Mouse (Mus musculus): ENCODE results near the gene Ugp2. TPM values are rescaled to one million over a fixed set of nuclear protein-coding genes. Genes with fewer than 3 reads are reported as not detected.

The Ugp2 gene
- polyA plus RNA-seq, 1 experiment from 2014 or later: 59.8 TPM

- ATAC-seq (ENCODE audit: low FRiP score, low TSS enrichment) (no peak), DNase-seq (no peak)
- no peak overlapping the region for H3K9ac ChIP-seq (replicated peaks; ENCODE audit: low read length)
- H3K27me3 ChIP-seq (ENCODE audit: control insufficient read depth, insufficient read depth, low read length): no peaks in the 10 kb centered on the region
- H3K36me3 ChIP-seq (ENCODE audit: control insufficient read depth, insufficient read depth, low read length): peaks cover 35% of the 10 kb centered on the region
- WGBS: 97% methylated on average over 5 of the region's 5 CpGs
- H3K4me1 ChIP-seq (ENCODE audit: control insufficient read depth, insufficient read depth, low read length): no peaks in the 10 kb centered on the region
- H3K9me3 ChIP-seq (ENCODE audit: control insufficient read depth, low read length): no peaks in the 10 kb centered on the region
- no peak overlapping the region for H3K4me2 ChIP-seq (ENCODE audit: low read length)
- no peak overlapping the region for H3K4me3 ChIP-seq (replicated peaks; ENCODE audit: low read depth, low read length)
- H3K27ac ChIP-seq (replicated peaks; ENCODE audit: low read depth, low read length): no peak overlapping the region
These were observed 45.2 kb downstream of the Ugp2 start for GRCm38 (mm10) chr11:21325781-21326180.

- Histone ChIP-seq H3K27me3 (ENCODE audit: control insufficient read depth, insufficient read depth, low read length) (no peaks in the 10 kb centered on the region), H3K4me3 (replicated peaks; ENCODE audit: low read depth, low read length) (no peak overlapping the region), H3K27ac (replicated peaks; ENCODE audit: low read depth, low read length) (no peak overlapping the region), H3K4me1 (ENCODE audit: control insufficient read depth, insufficient read depth, low read length) (no peaks in the 10 kb centered on the region), H3K9me3 (ENCODE audit: control insufficient read depth, low read length) (no peaks in the 10 kb centered on the region), H3K9ac (replicated peaks; ENCODE audit: low read length) (no peak overlapping the region), H3K36me3 (ENCODE audit: control insufficient read depth, insufficient read depth, low read length) (peaks cover 29% of the 10 kb centered on the region), H3K4me2 (ENCODE audit: low read length) (no peak overlapping the region)
- DNase-seq (no peak), ATAC-seq (ENCODE audit: low FRiP score, low TSS enrichment) (no peak)
- 80% methylated on average over 3 of the region's 3 CpGs for WGBS
These were observed 48.7 kb downstream of the Ugp2 start for GRCm38 (mm10) chr11:21322349-21322748.

- WGBS: 91% methylated on average over 3 of the region's 3 CpGs
These were observed 49.4 kb downstream of the Ugp2 start for GRCm38 (mm10) chr11:21321577-21321976.

GRCm38 (mm10) chr11:21313922-21314657 is 56.9 kb downstream of the Ugp2 start:
- H3K4me3 ChIP-seq (replicated peaks; ENCODE audit: low read depth, low read length): no peak overlapping the region
- no peak overlapping the region for H3K4me2 ChIP-seq (ENCODE audit: low read length)
- H3K27ac ChIP-seq (replicated peaks; ENCODE audit: low read depth, low read length): no peak overlapping the region
- no peak for ATAC-seq (ENCODE audit: low FRiP score, low TSS enrichment)
- no peaks in the 10 kb centered on the region for H3K9me3 ChIP-seq (ENCODE audit: control insufficient read depth, low read length)
- WGBS: 92% methylated on average over 9 of the region's 9 CpGs
- H3K4me1 ChIP-seq (ENCODE audit: control insufficient read depth, insufficient read depth, low read length): no peaks in the 10 kb centered on the region
- H3K27me3 ChIP-seq (ENCODE audit: control insufficient read depth, insufficient read depth, low read length): no peaks in the 10 kb centered on the region
- H3K9ac ChIP-seq (replicated peaks; ENCODE audit: low read length): no peak overlapping the region
- peaks cover 48% of the 10 kb centered on the region for H3K36me3 ChIP-seq (ENCODE audit: control insufficient read depth, insufficient read depth, low read length)
- no peak for DNase-seq

More at GRCm38 (mm10) chr11:21321577-21321976, 49.4 kb downstream of the Ugp2 start:
- H3K9ac ChIP-seq (replicated peaks; ENCODE audit: low read length): no peak overlapping the region
- no peak overlapping the region for H3K4me3 ChIP-seq (replicated peaks; ENCODE audit: low read depth, low read length)
- peaks cover 29% of the 10 kb centered on the region for H3K36me3 ChIP-seq (ENCODE audit: control insufficient read depth, insufficient read depth, low read length)
- ATAC-seq (ENCODE audit: low FRiP score, low TSS enrichment) (no peak), DNase-seq (no peak)
- no peaks in the 10 kb centered on the region for H3K27me3 ChIP-seq (ENCODE audit: control insufficient read depth, insufficient read depth, low read length)
- H3K4me1 ChIP-seq (ENCODE audit: control insufficient read depth, insufficient read depth, low read length): no peaks in the 10 kb centered on the region
- H3K27ac ChIP-seq (replicated peaks; ENCODE audit: low read depth, low read length): no peak overlapping the region
- H3K9me3 ChIP-seq (ENCODE audit: control insufficient read depth, low read length): no peaks in the 10 kb centered on the region
- H3K4me2 ChIP-seq (ENCODE audit: low read length): no peak overlapping the region

GRCm38 (mm10) chr11:21309516-21309915 is 61.5 kb downstream of the Ugp2 start:
- Histone ChIP-seq H3K4me3 (replicated peaks; ENCODE audit: low read depth, low read length) (no peak overlapping the region), H3K27me3 (ENCODE audit: control insufficient read depth, insufficient read depth, low read length) (no peaks in the 10 kb centered on the region), H3K9ac (replicated peaks; ENCODE audit: low read length) (no peak overlapping the region), H3K4me1 (ENCODE audit: control insufficient read depth, insufficient read depth, low read length) (no peaks in the 10 kb centered on the region), H3K4me2 (ENCODE audit: low read length) (no peak overlapping the region), H3K27ac (replicated peaks; ENCODE audit: low read depth, low read length) (no peak overlapping the region), H3K9me3 (ENCODE audit: control insufficient read depth, low read length) (no peaks in the 10 kb centered on the region), H3K36me3 (ENCODE audit: control insufficient read depth, insufficient read depth, low read length) (peaks cover 35% of the 10 kb centered on the region)
- DNase-seq (peak; percentile 41), ATAC-seq (ENCODE audit: low FRiP score, low TSS enrichment) (no peak)
- 19% methylated on average over 6 of the region's 6 CpGs for WGBS

GRCm38 (mm10) chr11:21308119-21308518 is 62.9 kb downstream of the Ugp2 start:
- H3K27me3 ChIP-seq (ENCODE audit: control insufficient read depth, insufficient read depth, low read length): no peaks in the 10 kb centered on the region
- peak; percentile 39 for DNase-seq
- H3K4me3 ChIP-seq (replicated peaks; ENCODE audit: low read depth, low read length): no peak overlapping the region
- 85% methylated on average over 5 of the region's 5 CpGs for WGBS
- no peaks in the 10 kb centered on the region for H3K4me1 ChIP-seq (ENCODE audit: control insufficient read depth, insufficient read depth, low read length)
- H3K36me3 ChIP-seq (ENCODE audit: control insufficient read depth, insufficient read depth, low read length): peaks cover 29% of the 10 kb centered on the region
- no peak overlapping the region for H3K9ac ChIP-seq (replicated peaks; ENCODE audit: low read length)
- no peaks in the 10 kb centered on the region for H3K9me3 ChIP-seq (ENCODE audit: control insufficient read depth, low read length)
- no peak overlapping the region for H3K27ac ChIP-seq (replicated peaks; ENCODE audit: low read depth, low read length)
- ATAC-seq (ENCODE audit: low FRiP score, low TSS enrichment): no peak
- H3K4me2 ChIP-seq (ENCODE audit: low read length): no peak overlapping the region

GRCm38 (mm10) chr11:21307078-21307668 is 63.8 kb downstream of the Ugp2 start:
- no peak for ATAC-seq (ENCODE audit: low FRiP score, low TSS enrichment)
- Histone ChIP-seq H3K9me3 (ENCODE audit: control insufficient read depth, low read length) (no peaks in the 10 kb centered on the region), H3K4me2 (ENCODE audit: low read length) (no peak overlapping the region), H3K4me1 (ENCODE audit: control insufficient read depth, insufficient read depth, low read length) (no peaks in the 10 kb centered on the region), H3K27me3 (ENCODE audit: control insufficient read depth, insufficient read depth, low read length) (no peaks in the 10 kb centered on the region), H3K36me3 (ENCODE audit: control insufficient read depth, insufficient read depth, low read length) (peaks cover 23% of the 10 kb centered on the region), H3K9ac (replicated peaks; ENCODE audit: low read length) (no peak overlapping the region), H3K4me3 (replicated peaks; ENCODE audit: low read depth, low read length) (no peak overlapping the region), H3K27ac (replicated peaks; ENCODE audit: low read depth, low read length) (no peak overlapping the region)
- WGBS: 91% methylated on average over 5 of the region's 5 CpGs
- DNase-seq: no peak

GRCm38 (mm10) chr11:21303619-21304018 is 67.4 kb downstream of the Ugp2 start:
- no peaks in the 10 kb centered on the region for H3K4me1 ChIP-seq (ENCODE audit: control insufficient read depth, insufficient read depth, low read length)
- H3K36me3 ChIP-seq (ENCODE audit: control insufficient read depth, insufficient read depth, low read length): peaks cover 27% of the 10 kb centered on the region
- H3K27me3 ChIP-seq (ENCODE audit: control insufficient read depth, insufficient read depth, low read length): no peaks in the 10 kb centered on the region
- 79% methylated on average over 3 of the region's 3 CpGs for WGBS
- no peak overlapping the region for H3K4me2 ChIP-seq (ENCODE audit: low read length)
- H3K9me3 ChIP-seq (ENCODE audit: control insufficient read depth, low read length): no peaks in the 10 kb centered on the region
- no peak overlapping the region for H3K27ac ChIP-seq (replicated peaks; ENCODE audit: low read depth, low read length)
- H3K9ac ChIP-seq (replicated peaks; ENCODE audit: low read length): no peak overlapping the region
- no peak overlapping the region for H3K4me3 ChIP-seq (replicated peaks; ENCODE audit: low read depth, low read length)
- no peak for ATAC-seq (ENCODE audit: low FRiP score, low TSS enrichment)
- no peak for DNase-seq

- H3K4me3 ChIP-seq (replicated peaks; ENCODE audit: low read depth, low read length): no peak overlapping the region
- peaks cover 12% of the 10 kb centered on the region for H3K36me3 ChIP-seq (ENCODE audit: control insufficient read depth, insufficient read depth, low read length)
- no peaks in the 10 kb centered on the region for H3K27me3 ChIP-seq (ENCODE audit: control insufficient read depth, insufficient read depth, low read length)
- H3K27ac ChIP-seq (replicated peaks; ENCODE audit: low read depth, low read length): no peak overlapping the region
- no peak for ATAC-seq (ENCODE audit: low FRiP score, low TSS enrichment)
- H3K4me1 ChIP-seq (ENCODE audit: control insufficient read depth, insufficient read depth, low read length): no peaks in the 10 kb centered on the region
- no peaks in the 10 kb centered on the region for H3K9me3 ChIP-seq (ENCODE audit: control insufficient read depth, low read length)
- no peak for DNase-seq
- no peak overlapping the region for H3K4me2 ChIP-seq (ENCODE audit: low read length)
- no peak overlapping the region for H3K9ac ChIP-seq (replicated peaks; ENCODE audit: low read length)
- WGBS: 90% methylated on average over 5 of the region's 5 CpGs
These were observed 75.5 kb downstream of the Ugp2 start for GRCm38 (mm10) chr11:21295486-21295885.
